Mouse (Mus musculus): ENCODE data around the gene Ndel1. TPM values are rescaled to one million over a fixed set of nuclear protein-coding genes. Genes with fewer than 3 reads are reported as not detected.

Ndel1 gene
- total and polyA plus RNA-seq, 3 experiments = 45.5 to 63.7 (median 60.4) TPM

DNA sequence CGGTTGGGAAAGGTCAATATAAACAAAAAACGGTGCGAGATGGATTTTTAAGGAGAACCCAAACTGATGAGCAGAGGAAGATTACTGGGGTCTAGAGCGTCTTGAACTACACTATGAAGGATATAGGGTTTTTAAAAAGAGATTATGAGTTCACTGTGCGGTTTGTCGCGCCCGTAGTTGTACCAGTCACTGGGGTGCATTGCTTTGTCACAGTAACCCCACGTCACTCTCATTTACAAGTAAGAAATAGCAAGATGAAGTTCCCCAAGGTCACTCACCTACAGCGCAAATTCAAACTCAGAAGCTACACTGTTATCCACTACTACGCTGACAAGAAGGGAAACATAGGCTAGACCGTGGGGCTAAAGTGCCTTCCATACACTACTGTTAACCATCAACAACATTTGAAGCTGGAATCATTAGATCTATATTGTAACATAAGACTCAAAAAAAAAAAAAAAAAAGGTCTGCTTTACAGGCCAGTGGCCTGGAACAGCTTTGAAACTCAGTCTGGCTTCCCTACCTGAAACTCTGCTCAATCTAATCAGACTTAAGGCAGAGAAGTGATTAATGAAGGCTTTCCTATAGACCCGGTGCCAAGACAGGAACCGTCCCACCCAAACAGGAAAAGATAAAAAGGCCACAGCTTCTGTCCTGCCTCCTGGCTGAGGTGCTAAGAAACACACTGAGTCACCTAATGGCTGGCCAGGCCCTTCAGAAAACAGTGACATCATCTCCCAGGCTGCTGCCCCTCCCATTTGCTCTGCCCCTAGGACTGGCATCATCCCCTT, 17.9 kb downstream of the Ndel1 start:
- peaks cover 17% of the 10 kb centered on the region for H3K4me1 ChIP-seq (ENCODE audit: control insufficient read depth, insufficient read depth, low read length)
- H3K79me2 ChIP-seq (replicated peaks; ENCODE audit: control insufficient read depth, insufficient read depth, low read length) = peaks cover 1% of the 10 kb centered on the region; the same call in 1 of the 2 replicates
- H3K4me3 ChIP-seq = peak overlapping the region; percentile 41
- 17% methylated on average over 14 of the region's 14 CpGs for WGBS
- peaks cover 22% of the 10 kb centered on the region for H3K36me3 ChIP-seq (ENCODE audit: control insufficient read depth, insufficient read depth, low read length)
- H3K27me3 ChIP-seq (ENCODE audit: control insufficient read depth, insufficient read depth, low read length) = no peaks in the 10 kb centered on the region
- H3K9ac ChIP-seq (ENCODE audit: low read depth, low read length) = peak overlapping the region; percentile 60
- DNase-seq = peak; percentile 66 to 81
- peak; percentile 73 for TF ChIP-seq POLR2A (IDR thresholded peaks at IDR 0.05; ENCODE audit: insufficient read depth, low read depth, low read length)
- TF ChIP-seq CTCF (IDR thresholded peaks at IDR 0.05) = peak; percentile 45
- peak; percentile 95 for TF ChIP-seq EP300 (IDR thresholded peaks at IDR 0.05; ENCODE audit: insufficient read depth, low read depth, low read length)
- intact Hi-C loops (cut with DNase I) = loop anchor here (1.0 to 2.0 kb wide), 2 partner anchors 10 to 17 kb away; partner anchors contain the start of gene Ndel1
- H3K27ac ChIP-seq = peak overlapping the region; percentile 96

DNA sequence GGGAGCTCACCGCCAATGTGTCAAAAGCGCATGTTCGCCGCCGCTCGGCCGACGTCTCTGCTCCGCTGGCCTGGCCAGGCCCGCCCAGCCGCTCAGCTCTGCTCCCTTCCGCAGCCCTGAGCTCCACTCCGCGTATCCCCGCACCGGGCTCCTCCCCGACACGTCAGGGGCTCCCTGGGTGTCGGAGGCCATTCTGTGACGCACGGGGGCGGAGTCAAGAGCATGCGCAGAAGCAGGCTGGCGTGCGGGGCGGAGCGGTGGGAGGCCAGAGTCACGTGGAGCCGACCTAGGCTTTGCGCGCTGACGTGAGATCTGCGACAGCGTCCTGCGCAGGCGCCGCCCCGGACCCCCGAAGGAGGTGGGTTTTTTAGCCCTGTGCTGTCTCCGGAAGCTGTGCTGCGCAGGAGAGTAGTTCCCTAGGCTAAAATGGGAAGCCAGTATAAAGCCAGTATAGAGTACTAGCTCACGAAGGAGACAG, 18.7 kb downstream of the Ndel1 start:
- H3K27me3 ChIP-seq (ENCODE audit: control insufficient read depth, insufficient read depth, low read length) = no peaks in the 10 kb centered on the region
- H3K4me3 ChIP-seq = peak overlapping the region; percentile 71
- peaks cover 27% of the 10 kb centered on the region for H3K36me3 ChIP-seq (ENCODE audit: control insufficient read depth, insufficient read depth, low read length)
- peak; percentile 100 for DNase-seq
- under 1% methylated on average over 42 of the region's 42 CpGs for WGBS
- intact Hi-C loops (cut with DNase I) = loop anchor here (2.0 kb wide), 1 partner anchor 18 kb away; the partner anchor contains the start of gene Ndel1
- H3K27ac ChIP-seq = peak overlapping the region; percentile 96
- TF ChIP-seq EP300 (IDR thresholded peaks at IDR 0.05; ENCODE audit: insufficient read depth, low read depth, low read length) (peak; percentile 35), CTCF (IDR thresholded peaks at IDR 0.05) (no peak), POLR2A (IDR thresholded peaks at IDR 0.05; ENCODE audit: insufficient read depth, low read depth, low read length) (peak; percentile 95)
- peaks cover 19% of the 10 kb centered on the region for H3K4me1 ChIP-seq (ENCODE audit: control insufficient read depth, insufficient read depth, low read length)
- H3K79me2 ChIP-seq (replicated peaks; ENCODE audit: control insufficient read depth, insufficient read depth, low read length) = peaks cover 4% of the 10 kb centered on the region
- peak overlapping the region; percentile 98 for H3K9ac ChIP-seq (ENCODE audit: low read depth, low read length)

DNA sequence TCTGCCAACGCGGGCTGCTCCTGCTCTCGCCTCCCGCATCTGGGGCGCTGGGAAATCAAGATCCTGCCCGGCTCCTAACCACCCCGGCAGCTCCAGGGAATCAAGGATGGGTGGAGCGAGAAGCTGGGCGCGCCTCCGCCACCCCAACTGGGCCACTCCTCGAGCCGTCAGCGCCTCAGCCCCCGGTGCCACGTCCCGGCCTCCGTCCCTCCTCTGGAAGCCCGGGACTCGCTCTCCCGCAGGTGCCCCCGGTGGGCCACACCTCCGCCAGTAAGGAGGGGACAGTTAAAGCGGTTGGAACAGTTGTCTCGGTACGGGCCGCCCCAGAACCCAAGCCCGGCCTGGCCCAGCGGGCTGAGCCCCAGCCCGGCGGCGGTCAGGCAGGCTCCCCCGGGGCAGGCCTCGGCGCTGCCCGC, 19.2 kb downstream of the Ndel1 start:
- Histone ChIP-seq H3K36me3 (ENCODE audit: control insufficient read depth, insufficient read depth, low read length) (peaks cover 30% of the 10 kb centered on the region), H3K4me1 (ENCODE audit: control insufficient read depth, insufficient read depth, low read length) (peaks cover 20% of the 10 kb centered on the region), H3K9ac (ENCODE audit: low read depth, low read length) (peak overlapping the region; percentile 98), H3K27ac (peak overlapping the region; percentile 96), H3K79me2 (replicated peaks; ENCODE audit: control insufficient read depth, insufficient read depth, low read length) (peaks cover 4% of the 10 kb centered on the region), H3K4me3 (peak overlapping the region; percentile 71), H3K27me3 (ENCODE audit: control insufficient read depth, insufficient read depth, low read length) (no peaks in the 10 kb centered on the region)
- TF ChIP-seq EP300 (IDR thresholded peaks at IDR 0.05; ENCODE audit: insufficient read depth, low read depth, low read length) (no peak), POLR2A (IDR thresholded peaks at IDR 0.05; ENCODE audit: insufficient read depth, low read depth, low read length) (no peak), CTCF (IDR thresholded peaks at IDR 0.05) (no peak)
- intact Hi-C loops (cut with DNase I) = loop anchor here (2.0 kb wide), 1 partner anchor 18 kb away; the partner anchor contains the start of gene Ndel1
- DNase-seq = peak in 1 of 2 experiments; percentile 87
- WGBS = under 1% methylated on average over 36 of the region's 36 CpGs

DNA sequence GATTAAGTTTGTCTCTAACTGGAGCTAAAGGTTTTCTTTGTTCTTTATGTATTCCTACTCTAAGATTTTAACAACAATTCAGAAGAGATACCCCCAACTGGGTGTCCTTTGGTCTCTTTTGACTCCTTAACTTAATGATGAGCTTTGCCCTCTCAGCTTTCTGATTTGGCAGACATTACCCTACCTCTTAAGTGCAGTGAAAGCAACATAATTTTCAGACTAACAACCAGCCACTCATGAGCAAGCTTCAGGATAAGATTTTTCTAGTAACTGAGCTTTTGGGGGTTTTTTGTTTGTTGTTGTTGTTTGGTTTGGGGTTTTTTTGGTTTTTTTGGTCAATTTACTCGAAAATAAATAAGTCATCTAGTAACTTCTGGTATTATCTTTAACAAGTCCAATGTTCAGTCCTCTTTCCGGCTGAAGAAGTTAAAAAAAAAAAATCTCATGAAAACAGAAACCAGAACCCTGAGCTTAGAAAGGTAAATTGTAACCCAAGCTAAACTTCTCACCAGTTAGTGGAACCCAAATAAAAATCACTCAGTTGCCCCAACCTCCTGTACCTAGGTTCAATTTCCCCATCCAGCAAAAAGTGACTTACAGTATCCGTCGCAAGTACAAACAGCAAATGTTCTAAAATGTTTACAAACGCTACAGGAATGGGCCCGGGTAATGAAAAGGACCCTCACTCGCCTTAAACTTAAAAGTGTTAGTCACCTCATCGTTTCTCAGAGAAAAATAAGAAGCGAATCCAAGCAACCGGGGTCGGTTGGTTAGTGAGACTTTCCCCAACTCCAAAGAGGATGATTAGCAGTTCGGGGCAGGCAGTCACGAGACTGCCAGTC, 19.8 kb downstream of the Ndel1 start:
- H3K27me3 ChIP-seq (ENCODE audit: control insufficient read depth, insufficient read depth, low read length) = no peaks in the 10 kb centered on the region
- no peak for DNase-seq
- H3K36me3 ChIP-seq (ENCODE audit: control insufficient read depth, insufficient read depth, low read length) = peaks cover 36% of the 10 kb centered on the region
- peaks cover 6% of the 10 kb centered on the region for H3K79me2 ChIP-seq (replicated peaks; ENCODE audit: control insufficient read depth, insufficient read depth, low read length)
- under 1% methylated on average over 13 of the region's 13 CpGs for WGBS
- H3K4me3 ChIP-seq = peak overlapping the region; percentile 71
- intact Hi-C loops (cut with DNase I) = loop anchor here (2.0 kb wide), 1 partner anchor 19 kb away; the partner anchor contains the start of gene Ndel1
- no peak for TF ChIP-seq EP300 (IDR thresholded peaks at IDR 0.05; ENCODE audit: insufficient read depth, low read depth, low read length)
- TF ChIP-seq CTCF (IDR thresholded peaks at IDR 0.05) = no peak
- TF ChIP-seq POLR2A (IDR thresholded peaks at IDR 0.05; ENCODE audit: insufficient read depth, low read depth, low read length) = no peak
- H3K27ac ChIP-seq = peak overlapping the region; percentile 96
- peak overlapping the region; percentile 98 for H3K9ac ChIP-seq (ENCODE audit: low read depth, low read length)
- H3K4me1 ChIP-seq (ENCODE audit: control insufficient read depth, insufficient read depth, low read length) = peaks cover 23% of the 10 kb centered on the region

DNA sequence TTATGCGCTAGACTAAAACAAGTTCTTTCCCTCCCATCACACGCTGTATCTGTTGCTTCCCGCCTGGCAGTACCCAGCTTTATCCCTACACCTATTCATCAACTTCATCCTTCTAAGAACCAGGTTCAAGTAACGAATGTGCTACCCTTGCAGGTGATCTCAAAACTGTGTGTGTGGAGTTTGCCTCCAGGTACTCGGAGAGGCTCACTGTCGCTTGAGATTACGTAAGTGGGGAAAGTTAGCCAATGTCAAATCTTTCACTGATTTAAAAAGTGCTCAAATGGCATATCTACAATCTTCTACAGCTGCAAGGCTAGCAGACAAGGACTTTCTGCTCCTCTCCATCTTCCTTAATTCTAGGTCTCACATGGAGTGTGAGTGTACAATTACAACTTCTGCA, 20.8 kb downstream of the Ndel1 start:
- peaks cover 27% of the 10 kb centered on the region for H3K4me1 ChIP-seq (ENCODE audit: control insufficient read depth, insufficient read depth, low read length)
- DNase-seq = no peak
- peak overlapping the region; percentile 71 for H3K4me3 ChIP-seq
- intact Hi-C loops (cut with DNase I) = no loop called here
- no peaks in the 10 kb centered on the region for H3K27me3 ChIP-seq (ENCODE audit: control insufficient read depth, insufficient read depth, low read length)
- peaks cover 10% of the 10 kb centered on the region for H3K79me2 ChIP-seq (replicated peaks; ENCODE audit: control insufficient read depth, insufficient read depth, low read length)
- H3K36me3 ChIP-seq (ENCODE audit: control insufficient read depth, insufficient read depth, low read length) = peaks cover 46% of the 10 kb centered on the region
- peak overlapping the region; percentile 96 for H3K27ac ChIP-seq
- WGBS = 25% methylated on average over 7 of the region's 7 CpGs
- H3K9ac ChIP-seq (ENCODE audit: low read depth, low read length) = peak overlapping the region; percentile 48
- TF ChIP-seq CTCF (IDR thresholded peaks at IDR 0.05) (no peak), EP300 (IDR thresholded peaks at IDR 0.05; ENCODE audit: insufficient read depth, low read depth, low read length) (no peak), POLR2A (IDR thresholded peaks at IDR 0.05; ENCODE audit: insufficient read depth, low read depth, low read length) (no peak)

Measured in heart, adult 2 months (tissue).